Mouse (Mus musculus): Measurements from ENCODE around the gene Olfr955. TPM values are rescaled to one million over a fixed set of nuclear protein-coding genes. Genes with fewer than 3 reads are reported as not detected.

The Olfr955 gene
- not detected for total RNA-seq (2021)

- intact Hi-C loops (cut with DNase I) = loop anchor here (5.0 kb wide), 1 partner anchor 40 kb away; no protein-coding TSS in a partner anchor
- DNase-seq = no peak
Observed at GRCm38 (mm10) chr9:39471844-39472243, at the start of gene Olfr955. Gene Olfr955, minus strand, starts transcription at chr9:39471944.

GRCm38 (mm10) chr9:39518595-39518994 lies 46.9 kb upstream of the Olfr955 start:
- intact Hi-C loops (cut with DNase I) = no loop called here
- DNase-seq = no peak

GRCm38 (mm10) chr9:39515531-39515930 lies 43.8 kb upstream of the Olfr955 start, which contains the start of gene Olfr957:
Gene Olfr957, minus strand, starts transcription at chr9:39515809.
- intact Hi-C loops (cut with DNase I) = no loop called here
- DNase-seq = no peak

DNA sequence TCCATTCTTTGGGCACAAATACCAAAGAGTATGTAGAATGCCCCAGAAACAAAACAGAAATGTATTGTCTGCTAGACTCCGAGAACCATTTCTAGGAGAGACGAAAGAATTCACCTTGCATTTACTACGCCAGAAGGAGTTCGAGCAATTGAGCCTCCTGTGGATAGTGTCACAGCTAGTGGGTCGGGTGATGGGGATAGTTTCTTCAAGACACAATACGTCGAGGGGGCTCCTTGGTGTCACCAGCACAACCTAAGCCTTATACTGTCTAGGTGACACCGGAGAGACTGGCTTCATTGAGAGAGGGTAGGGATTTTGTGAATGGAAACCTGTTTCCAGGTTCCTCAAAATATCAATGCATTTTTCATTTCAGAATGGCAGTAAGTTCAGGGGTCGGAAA lies 37.7 kb upstream of the Olfr955 start:
- intact Hi-C loops (cut with DNase I) = loop anchor here (1.0 to 10.0 kb wide), 2 partner anchors 103 to 715 kb away; no protein-coding TSS in a partner anchor
- DNase-seq = no peak

GRCm38 (mm10) chr9:39508998-39509397 lies 37.3 kb upstream of the Olfr955 start:
- intact Hi-C loops (cut with DNase I) = loop anchor here (1.0 to 10.0 kb wide), 2 partner anchors 103 to 716 kb away; no protein-coding TSS in a partner anchor
- peak; percentile 12 to 24 for DNase-seq

DNA sequence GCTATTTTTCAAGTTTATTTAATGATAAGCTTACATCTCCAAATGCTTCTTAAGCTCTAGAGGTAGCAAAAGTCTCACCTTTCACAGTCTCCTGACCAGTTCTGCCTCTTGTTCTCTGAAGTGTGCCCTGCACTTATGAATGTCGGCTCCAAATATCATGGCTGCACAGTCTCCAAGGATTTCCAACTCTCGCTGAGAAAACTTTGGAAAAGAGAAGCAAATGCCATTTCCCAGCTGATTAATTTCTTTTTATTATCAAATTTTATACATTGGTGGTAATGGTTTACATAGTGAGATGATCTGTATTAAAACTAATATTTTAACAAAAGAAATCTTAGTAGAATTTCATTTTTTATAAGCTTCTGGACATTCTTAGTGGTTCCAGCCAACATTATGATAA lies 22.2 kb upstream of the Olfr955 start, which contains the start of gene Olfr44:
TSS of gene Olfr44 (minus strand) at position 101 of the 400 bp plus-strand sequence.
- no peak for DNase-seq

GRCm38 (mm10) chr9:39456401-39456800 lies 15.3 kb downstream of the Olfr955 start, which contains the start of gene Olfr954:
Gene Olfr954, plus strand, starts transcription at chr9:39456701.
- intact Hi-C loops (cut with DNase I) = no loop called here
- DNase-seq = no peak

More for the DNA sequence above, 22.2 kb upstream of the Olfr955 start, which contains the start of gene Olfr44:
- intact Hi-C loops (cut with DNase I) = no loop called here

- intact Hi-C loops (cut with DNase I) = no loop called here
- DNase-seq = no peak
Observed at GRCm38 (mm10) chr9:39427048-39427447, 44.7 kb downstream of the Olfr955 start, which contains the start of gene Olfr952. Gene Olfr952, minus strand, starts transcription at chr9:39427148.

Other genes starting within 250 kb of the Olfr955 start
- not detected for gene Olfr1537, start 221.9 kb downstream of the Olfr955 start, total RNA-seq (2021)
- gene Olfr945, start 195.1 kb downstream of the Olfr955 start, total RNA-seq (2021) = not detected
- not detected for gene Olfr948, start 145.9 kb downstream of the Olfr955 start, total RNA-seq (2021)
- gene Olfr951, start 84.5 kb downstream of the Olfr955 start, total RNA-seq (2021) = not detected
- not detected for gene Olfr952, start 44.8 kb downstream of the Olfr955 start, total RNA-seq (2021)
- not detected for gene Olfr954, start 15.2 kb downstream of the Olfr955 start, total RNA-seq (2021)
- gene Olfr44, start 22.1 kb upstream of the Olfr955 start, total RNA-seq (2021) = not detected
- gene Olfr957, start 43.9 kb upstream of the Olfr955 start, total RNA-seq (2021) = not detected
- gene Olfr958, start 82.1 kb upstream of the Olfr955 start, total RNA-seq (2021) = not detected
- not detected for gene Olfr959, start 103.6 kb upstream of the Olfr955 start, total RNA-seq (2021)
- under 1 TPM; 0.14 to 0.64 TPM for gene AW551984, start 132.5 kb upstream of the Olfr955 start, total RNA-seq (2021)
- not detected for gene Olfr148, start 138.7 kb upstream of the Olfr955 start, total RNA-seq (2021)
- not detected for gene Olfr960, start 149.4 kb upstream of the Olfr955 start, total RNA-seq (2021)
- gene Olfr961, start 173.1 kb upstream of the Olfr955 start, total RNA-seq (2021) = not detected
- not detected for gene Olfr963, start 195.3 kb upstream of the Olfr955 start, total RNA-seq (2021)
- gene Olfr149, start 235.2 kb upstream of the Olfr955 start, total RNA-seq (2021) = not detected
- not detected for gene Olfr965, start 239.4 kb upstream of the Olfr955 start, total RNA-seq (2021)

Measured in heart, postnatal 36 days (tissue).